Mouse (Mus musculus) lung, adult 2 months (tissue): ENCODE data around the gene AU018091.

Experiments used
- CTCF ChIP-seq: fragments of 200-500 bp; IDR thresholded peaks from 2 replicates; pipeline ENCODE4 v1.5.1; 2011; ENCODE audit warnings: mild to moderate bottlenecking, low read length, control low read depth; ENCODE audit not compliant: insufficient read depth
- POLR2A ChIP-seq: fragments of 200-500 bp; IDR thresholded peaks from 2 replicates; pipeline ENCODE4 v1.6.1; 2011; ENCODE audit warnings: low read depth, mild to moderate bottlenecking, control low read depth, low read length, borderline replicate concordance; ENCODE audit errors: extremely low read depth

GRCm38 (mm10) chr7:3206520-3206919 lies 37.5 kb upstream of the AU018091 start:
- no peak for TF ChIP-seq POLR2A
- no peak for TF ChIP-seq CTCF
